Comparison of ENCODE assay signal across 29 mouse cellular contexts in genomic region chr6:18270983-18271382, GRCm38 (mm10).
A peak's percentile ranks its signal among the peaks of the same experiment; 100 is the strongest.
DNase-seq lines count a peak whose midpoint lies in the region; ATAC-seq and TF ChIP-seq lines count a peak whose summit lies in the region.
"Had no signal": no experiment of that assay in that cellular context is flagged by ENCODE, and none has a peak within 500 bp of the region (broad histone marks: within the 10 kb centered on the region; RNA-seq: fewer than 3 reads in every experiment).

No protein-coding gene starts in this region.

- TF ChIP-seq CTCF in intestine, postnatal 0 days (IDR thresholded peaks at IDR 0.05; ENCODE audit: low read depth) = no peak

- no peaks in the 10 kb centered on the region for H3K9me3 ChIP-seq in intestine, postnatal 0 days (ENCODE audit: control insufficient read depth)
- no peaks in the 10 kb centered on the region for H3K9me3 ChIP-seq in midbrain, embryonic 11.5 days (ENCODE audit: control insufficient read depth, low read length)
- H3K9me3 ChIP-seq: embryonic facial prominence, embryonic 13.5 days; forebrain, embryonic 12.5 days; heart, embryonic 12.5 days; limb, embryonic 10.5 days; limb, embryonic 15.5 days; liver, embryonic 13.5 days; midbrain, embryonic 15.5 days had no signal

- no peak overlapping the region for H3K4me3 ChIP-seq in intestine, postnatal 0 days (ENCODE audit: low read depth, low read length)
- no peak overlapping the region for H3K4me3 ChIP-seq in midbrain, embryonic 11.5 days (ENCODE audit: low read depth, low read length)
- H3K4me3 ChIP-seq: embryonic facial prominence, embryonic 13.5 days; forebrain, embryonic 12.5 days; heart, embryonic 12.5 days; limb, embryonic 10.5 days; limb, embryonic 15.5 days; liver, embryonic 13.5 days; midbrain, embryonic 15.5 days had no signal

- DNase-seq in retina, embryonic 14.5 days (ENCODE audit: low spot score) = peak; percentile 11
- DNase-seq in retina, postnatal 1 day = no peak
- DNase-seq in fat pad, adult 2 months (ENCODE audit: extremely low read depth, low read depth, low spot score) = peak; percentile 1
- DNase-seq in layer of hippocampus, postnatal 25 days (ENCODE audit: extremely low spot score in 1 of 2, low spot score in 1 of 2) = no peak
- DNase-seq in frontal cortex, postnatal 25 days (ENCODE audit: low spot score in 2 of 2) = no peak
- DNase-seq in midbrain, embryonic 11.5 days (ENCODE audit: low spot score, missing footprints) = no peak
- DNase-seq: adrenal gland, postnatal 14 days; B cell, adult 2 months; cerebellum, adult 11 months; cerebellum, adult 9-10 months; embryo, embryonic 11 days; forebrain, postnatal 0 days; gastrocnemius, postnatal 14 days; heart, adult 18-20 months; kidney, adult 2 months; kidney, postnatal 4 days; liver, embryonic 13.5 days; lung, adult 18-20 months; lung, postnatal 10 days; thymus, postnatal 14 days had no signal

- H3K4me1 ChIP-seq in intestine, postnatal 0 days (replicated peaks; ENCODE audit: control insufficient read depth, insufficient read depth, low read length) = no peaks in the 10 kb centered on the region
- no peaks in the 10 kb centered on the region for H3K4me1 ChIP-seq in midbrain, embryonic 11.5 days (ENCODE audit: control insufficient read depth, insufficient read depth, low read length)
- H3K4me1 ChIP-seq: embryonic facial prominence, embryonic 13.5 days; forebrain, embryonic 12.5 days; heart, embryonic 12.5 days; limb, embryonic 10.5 days; limb, embryonic 15.5 days; liver, embryonic 13.5 days; midbrain, embryonic 15.5 days had no signal

- H3K27ac ChIP-seq in intestine, postnatal 0 days (ENCODE audit: low read depth, low read length) = no peak overlapping the region
- no peak overlapping the region for H3K27ac ChIP-seq in midbrain, embryonic 11.5 days (ENCODE audit: low read depth, low read length)
- H3K27ac ChIP-seq: embryonic facial prominence, embryonic 13.5 days; forebrain, embryonic 12.5 days; hindbrain, embryonic 14.5 days; limb, embryonic 10.5 days; limb, embryonic 15.5 days; liver, embryonic 13.5 days; midbrain, embryonic 15.5 days had no signal

- H3K9ac ChIP-seq in intestine, postnatal 0 days (ENCODE audit: low read depth, low read length) = no peak overlapping the region
- H3K9ac ChIP-seq in midbrain, embryonic 11.5 days (ENCODE audit: low read length) = no peak overlapping the region
- H3K9ac ChIP-seq: embryonic facial prominence, embryonic 13.5 days; forebrain, embryonic 12.5 days; forebrain, postnatal 0 days; heart, embryonic 12.5 days; hindbrain, embryonic 14.5 days; limb, embryonic 15.5 days; liver, embryonic 13.5 days; midbrain, embryonic 15.5 days had no signal

- no peak overlapping the region for H3K4me2 ChIP-seq in intestine, postnatal 0 days (replicated peaks; ENCODE audit: low read depth)
- H3K4me2 ChIP-seq in midbrain, embryonic 11.5 days = no peak overlapping the region
- H3K4me2 ChIP-seq: embryonic facial prominence, embryonic 13.5 days; forebrain, embryonic 12.5 days; heart, embryonic 12.5 days; hindbrain, embryonic 14.5 days; limb, embryonic 15.5 days; liver, embryonic 13.5 days; midbrain, embryonic 15.5 days had no signal

- H3K27me3 ChIP-seq in intestine, postnatal 0 days (replicated peaks; ENCODE audit: control insufficient read depth, insufficient read depth, low read length) = no peaks in the 10 kb centered on the region
- H3K27me3 ChIP-seq in midbrain, embryonic 11.5 days (ENCODE audit: control insufficient read depth, insufficient read depth, low read length) = no peaks in the 10 kb centered on the region
- H3K27me3 ChIP-seq: CH12.LX; embryonic facial prominence, embryonic 13.5 days; forebrain, embryonic 12.5 days; heart, embryonic 12.5 days; limb, embryonic 15.5 days; liver, embryonic 13.5 days; midbrain, embryonic 15.5 days had no signal

- no peaks in the 10 kb centered on the region for H3K36me3 ChIP-seq in intestine, postnatal 0 days (ENCODE audit: control insufficient read depth, insufficient read depth)
- H3K36me3 ChIP-seq in midbrain, embryonic 11.5 days (ENCODE audit: control insufficient read depth, insufficient read depth, low read length) = no peaks in the 10 kb centered on the region
- H3K36me3 ChIP-seq: embryonic facial prominence, embryonic 13.5 days; forebrain, embryonic 12.5 days; heart, embryonic 12.5 days; limb, embryonic 10.5 days; limb, embryonic 15.5 days; liver, embryonic 13.5 days; midbrain, embryonic 15.5 days had no signal

- ATAC-seq in intestine, postnatal 0 days = peak; percentile 96
- no peak for ATAC-seq in midbrain, embryonic 11.5 days (ENCODE audit: low FRiP score)
- ATAC-seq: forebrain, postnatal 0 days; midbrain, embryonic 15.5 days had no signal

- 25% methylated on average over 1 of the region's 1 CpGs for WGBS in intestine, postnatal 0 days
- 46% methylated on average over 1 of the region's 1 CpGs for WGBS in midbrain, embryonic 11.5 days

Comparison
In these comparisons a context has a peak if more than half of its experiments do, and no peak if none do; other contexts are left out.
1. DNase-seq: peak in retina, embryonic 14.5 days (single experiment) and fat pad, adult 2 months (single experiment); none in retina, postnatal 1 day (single experiment), layer of hippocampus, postnatal 25 days (0 of 2), frontal cortex, postnatal 25 days (0 of 2) and midbrain, embryonic 11.5 days (single experiment).